Comparison of ENCODE assay signal across 8 mouse cellular contexts in the genomic region with DNA sequence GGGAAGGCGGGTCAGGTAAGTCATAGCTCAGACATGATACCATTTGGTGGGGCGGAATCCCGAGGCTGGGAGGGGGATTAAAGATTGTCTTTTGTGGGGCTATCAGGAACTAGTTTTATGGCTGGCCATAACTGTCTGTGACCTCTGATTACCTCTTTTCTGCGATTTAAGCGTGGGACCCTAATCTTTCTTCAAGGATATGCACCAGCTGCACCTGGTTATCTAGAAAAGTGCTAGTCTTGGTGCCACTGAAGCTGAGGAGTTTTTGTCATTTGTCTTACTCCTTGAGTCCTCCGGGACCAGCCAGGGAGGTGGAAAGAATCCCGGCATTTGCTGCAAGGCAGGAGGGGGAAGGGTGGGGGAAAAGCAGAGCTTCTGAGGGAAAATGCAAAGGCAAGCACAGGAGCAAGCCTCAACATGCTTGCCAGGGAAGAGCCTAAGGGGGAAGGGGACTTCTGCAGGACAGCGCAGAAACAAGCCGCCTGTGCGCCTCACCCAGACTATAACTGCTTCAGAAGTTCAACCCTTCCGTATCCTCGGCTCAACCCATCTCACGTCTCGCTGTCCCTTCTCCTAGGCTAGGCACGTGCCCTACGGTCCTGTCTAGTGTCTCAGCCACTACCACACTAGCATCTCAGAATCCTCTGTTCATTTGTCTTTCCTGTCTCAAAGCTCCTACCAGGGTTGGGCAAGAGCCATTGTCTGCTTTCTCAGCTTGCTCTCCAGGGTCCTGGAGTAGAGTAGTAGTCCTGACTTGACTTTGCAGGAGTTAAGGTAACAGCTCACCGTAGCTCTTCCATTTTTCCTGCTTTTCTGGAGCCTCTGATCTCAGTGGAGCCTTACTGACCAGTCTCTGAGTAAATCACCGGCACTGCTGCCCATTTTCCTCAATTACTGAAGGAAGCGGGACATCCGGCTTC. TPM values are rescaled to one million over a fixed set of nuclear protein-coding genes. Genes with fewer than 3 reads are reported as not detected.
DNase-seq lines count a peak whose midpoint lies in the region; ATAC-seq and TF ChIP-seq lines count a peak whose summit lies in the region.

No protein-coding gene starts in this region.

- H3K9me3 ChIP-seq in heart, embryonic 13.5 days, result no peaks in the 10 kb centered on the region
- no peaks in the 10 kb centered on the region for H3K9me3 ChIP-seq in liver, postnatal 0 days (ENCODE audit: low read length)

- peaks cover 8% of the 10 kb centered on the region; the same call in 1 of the 2 replicates for H3K27me3 ChIP-seq in heart, embryonic 13.5 days (replicated peaks)
- 0 out of 2 replicates have a peak, but pooled peaks cover 11% of the 10 kb centered on the region for H3K27me3 ChIP-seq in liver, postnatal 0 days (ENCODE audit: insufficient read depth, low read length)

- peak overlapping the region; percentile 12; the same call in 1 of the 2 replicates for H3K27ac ChIP-seq in gastrocnemius, adult 2 months
- no peak overlapping the region for H3K27ac ChIP-seq in heart, embryonic 13.5 days (replicated peaks)
- no peak overlapping the region for H3K27ac ChIP-seq in liver, postnatal 0 days (ENCODE audit: low read depth)

- ATAC-seq in heart, embryonic 13.5 days (ENCODE audit: extremely low read depth, insufficient number of reproducible peaks, low FRiP score, low TSS enrichment), result no peak
- ATAC-seq in liver, postnatal 0 days, result no peak

- TF ChIP-seq CTCF in gastrocnemius, adult 2 months (IDR thresholded peaks at IDR 0.05), result no peak
- TF ChIP-seq CTCF in liver, postnatal 0 days (IDR thresholded peaks at IDR 0.05; ENCODE audit: low read depth), result no peak

- intact Hi-C loops in gastrocnemius, adult 2 months (cut with DNase I), result no loop called here
- intact Hi-C loops in left cerebral cortex, postnatal 36 days (cut with DNase I), result no loop called here

- H3K4me2 ChIP-seq in heart, embryonic 13.5 days, result peak overlapping the region; percentile 57
- peak overlapping the region; percentile 44 for H3K4me2 ChIP-seq in liver, postnatal 0 days (ENCODE audit: low read depth, low read length)

- peak overlapping the region; percentile 47 for H3K4me3 ChIP-seq in gastrocnemius, adult 2 months
- peak overlapping the region; percentile 24 for H3K4me3 ChIP-seq in heart, embryonic 13.5 days
- H3K4me3 ChIP-seq in liver, postnatal 0 days (ENCODE audit: low read depth, low read length), result no peak overlapping the region

- no peak for TF ChIP-seq EP300 in liver, postnatal 0 days (IDR thresholded peaks at IDR 0.05; ENCODE audit: low read depth)

- H3K36me3 ChIP-seq in heart, embryonic 13.5 days, result no peaks in the 10 kb centered on the region
- H3K36me3 ChIP-seq in liver, postnatal 0 days (replicated peaks; ENCODE audit: insufficient read depth, low read length), result no peaks in the 10 kb centered on the region

- WGBS in heart, embryonic 13.5 days, result 27% methylated on average over 20 of the region's 20 CpGs
- 30% methylated on average over 20 of the region's 20 CpGs for WGBS in liver, postnatal 0 days (ENCODE audit: insufficient replicate concordance)

- no peak for DNase-seq in gastrocnemius, adult 2 months
- no peak for DNase-seq in gastrocnemius, postnatal 10 days
- peak; percentile 80 for DNase-seq in R1 (ENCODE audit: low read depth, low spot score)
- no peak for DNase-seq in liver, postnatal 0 days
- no peak for DNase-seq in right cerebral cortex, postnatal 4 days
- DNase-seq in thymus, postnatal 36 days, result no peak
- no peak for DNase-seq in left cerebral cortex, postnatal 36 days (ENCODE audit: low spot score in 2 of 2)

- H3K4me1 ChIP-seq in heart, embryonic 13.5 days, result 0 out of 2 replicates have a peak, but pooled peaks cover 5% of the 10 kb centered on the region
- 0 out of 2 replicates have a peak, but pooled peaks cover 2% of the 10 kb centered on the region for H3K4me1 ChIP-seq in liver, postnatal 0 days (ENCODE audit: insufficient read depth)

- H3K9ac ChIP-seq in heart, embryonic 13.5 days, result no peak overlapping the region
- H3K9ac ChIP-seq in liver, postnatal 0 days (replicated peaks), result no peak overlapping the region

RNA-seq across cellular contexts. Expression of a gene that starts 40.6 kb away (rescaled TPM):
- 1 to 10 TPM; 1.9 to 3.0 TPM for total RNA-seq in gastrocnemius, adult 2 months (2021)
- 1 to 10 TPM; 2.7 to 3.3 TPM for total RNA-seq in gastrocnemius, postnatal 10 days (2021)
- polyA plus RNA-seq in heart, embryonic 13.5 days (2015; fragmentation: Nextera tagmentation; extraction: Ambion mirVana), result 0.99 and 1.2 TPM in 2 replicates
- 1.5 and 1.6 TPM in 2 replicates for polyA plus RNA-seq in liver, postnatal 0 days (2015; fragmentation: Nextera tagmentation; extraction: Ambion mirVana)
- 1 to 10 TPM; 2.6 to 4.4 TPM for total RNA-seq in left cerebral cortex, postnatal 36 days (2021)

RNA-seq across cellular contexts. Expression of a gene that starts 57.6 kb away (rescaled TPM):
- 100 to 1,000 TPM in 1 of 2 experiments, 10 to 100 TPM in 1; 99.6 to 110 TPM for total RNA-seq in gastrocnemius, adult 2 months (2021)
- 100 to 1,000 TPM; 118 to 122 TPM for total RNA-seq in gastrocnemius, postnatal 10 days (2021)
- polyA plus RNA-seq in heart, embryonic 13.5 days (2015; fragmentation: Nextera tagmentation; extraction: Ambion mirVana), result 204 and 221 TPM in 2 replicates
- polyA plus RNA-seq in liver, postnatal 0 days (2015; fragmentation: Nextera tagmentation; extraction: Ambion mirVana), result 84.3 and 86.6 TPM in 2 replicates
- total RNA-seq in left cerebral cortex, postnatal 36 days (2021), result 100 to 1,000 TPM in 1 of 2 experiments, 10 to 100 TPM in 1; 99.1 to 110 TPM
